In genomic region chr1:192220156-192220555, GRCm38 (mm10) we compare ENCODE assay signal across 18 mouse cellular contexts. TPM values are rescaled to one million over a fixed set of nuclear protein-coding genes. Genes with fewer than 3 reads are reported as not detected.
A peak's percentile ranks its signal among the peaks of the same experiment; 100 is the strongest.
DNase-seq lines count a peak whose midpoint lies in the region.
"Had no signal": no experiment of that assay in that cellular context is flagged by ENCODE, and none has a peak within 500 bp of the region (broad histone marks: within the 10 kb centered on the region; RNA-seq: fewer than 3 reads in every experiment).

No protein-coding gene starts in this region.

- DNase-seq in heart, adult 11 months = peak; percentile 70
- no peak for DNase-seq in heart, postnatal 25 days (ENCODE audit: low spot score)
- DNase-seq in adrenal gland, postnatal 10 days = peak; percentile 42
- DNase-seq in adrenal gland, postnatal 36 days = peak; percentile 68 to 72
- DNase-seq in frontal cortex, adult 2 months (ENCODE audit: extremely low spot score in 1 of 2, low spot score in 1 of 2) = no peak
- DNase-seq in gastrocnemius, postnatal 36 days = no peak
- DNase-seq: cerebellum, adult 18-20 months; cerebellum, adult 9-10 months; cerebellum, postnatal 14 days; forebrain, postnatal 0 days; gastrocnemius, postnatal 25 days; heart, postnatal 36 days; kidney, adult 11 months; kidney, adult 8-10 months had no signal

- intact Hi-C loops in heart, postnatal 25 days (cut with DNase I) = no loop called here
- intact Hi-C loops in gastrocnemius, postnatal 36 days (cut with DNase I) = no loop called here

RNA-seq across cellular contexts. Expression of gene Kcnh1, which starts 29.6 kb away (rescaled TPM):
- under 1 TPM; 0.06 to 0.10 TPM for total RNA-seq in heart, postnatal 25 days (2021)
- under 1 TPM; 0.24 to 0.64 TPM for total RNA-seq in adrenal gland, postnatal 10 days (2021)
- under 1 TPM; 0.16 to 0.36 TPM for total RNA-seq in adrenal gland, postnatal 36 days (2021)
- polyA plus RNA-seq in frontal cortex, adult 2 months (2012; rRNA removed) = 23.3 and 26.1 TPM in 2 replicates
- not detected for total RNA-seq in gastrocnemius, postnatal 36 days (2021)
- total RNA-seq: common myeloid progenitor, adult 5-6 weeks; granulocyte monocyte progenitor cell, adult 5-6 weeks; MEL had no signal
- polyA plus RNA-seq: CD4-positive, CD25-positive, alpha-beta regulatory T cell, adult 4 months had no signal

Comparison
In these comparisons a context has a peak if more than half of its experiments do, and no peak if none do; other contexts are left out.
1. DNase-seq: peak in heart, adult 11 months (single experiment), adrenal gland, postnatal 10 days (single experiment) and adrenal gland, postnatal 36 days (2 of 2); none in heart, postnatal 25 days (single experiment), frontal cortex, adult 2 months (0 of 2) and gastrocnemius, postnatal 36 days (0 of 2).